Mouse (Mus musculus) left cerebral cortex, adult 18-20 months (tissue): ENCODE data around the gene Erg. TPM values are rescaled to one million over a fixed set of nuclear protein-coding genes. Genes with fewer than 3 reads are reported as not detected.

Experiments used
- DNase-seq, 2 experiments: peaks; one replicate each; pipeline ENCODE4 v3.0.0; 2021 to 2022; ENCODE audit warnings: low spot score in 2 of 2, mixed read lengths in 1 of 2
- long read RNA-seq, 2 experiments: library from polyadenylated mRNA; stranded (forward); transcript quantifications; one replicate each; pipeline ENCODE4 v2.0.0; 2021
- total RNA-seq, 2 experiments: library from RNA; stranded (reverse); gene quantifications; 2 replicates each; pipeline ENCODE4 v1.2.3; 2021

Erg gene
- 1 to 10 TPM; 3.7 to 4.4 TPM for total RNA-seq
- long read RNA-seq, experiment 1, partial matches to known transcripts = 0 of 1 reads
- long read RNA-seq, experiment 1, other reads (novel, unspliced or antisense) = 0 of 1 reads
- long read RNA-seq, experiment 2, partial matches to known transcripts = 0 of 1 reads
- long read RNA-seq, experiment 2, other reads (novel, unspliced or antisense) = 1 of 1 reads

- DNase-seq = no peak
Measured at GRCm38 (mm10) chr16:95586311-95586602, at the start of gene Erg. Gene Erg, minus strand, starts transcription at chr16:95586593.

GRCm38 (mm10) chr16:95631816-95632215 is 45.4 kb upstream of the Erg start:
- DNase-seq = no peak

- no peak for DNase-seq
Measured at GRCm38 (mm10) chr16:95623876-95624770, 37.7 kb upstream of the Erg start.

- DNase-seq = no peak
Measured at GRCm38 (mm10) chr16:95623056-95623455, 36.7 kb upstream of the Erg start.

- DNase-seq = no peak
Measured at GRCm38 (mm10) chr16:95619859-95620325, 33.5 kb upstream of the Erg start.

DNA sequence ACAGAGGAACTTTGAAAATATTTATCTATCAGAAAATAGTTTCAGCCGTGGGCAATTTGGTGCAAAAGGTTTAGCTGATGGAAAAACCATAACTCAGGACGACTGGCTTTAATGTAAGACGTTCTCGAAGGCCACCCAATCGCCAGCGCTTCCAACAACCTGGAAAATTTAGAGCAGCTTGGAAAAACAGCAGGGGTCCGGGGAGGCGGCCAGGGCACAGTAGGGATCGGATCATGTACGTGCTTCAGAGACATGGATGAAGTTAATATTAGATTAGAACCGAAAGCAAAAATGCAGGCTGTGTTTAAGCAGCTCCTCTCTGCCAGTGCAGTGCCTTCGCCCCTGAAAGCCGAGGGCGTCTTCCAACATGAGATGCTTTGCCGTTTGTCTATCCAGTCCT is 31.8 kb upstream of the Erg start:
- no peak for DNase-seq

DNA sequence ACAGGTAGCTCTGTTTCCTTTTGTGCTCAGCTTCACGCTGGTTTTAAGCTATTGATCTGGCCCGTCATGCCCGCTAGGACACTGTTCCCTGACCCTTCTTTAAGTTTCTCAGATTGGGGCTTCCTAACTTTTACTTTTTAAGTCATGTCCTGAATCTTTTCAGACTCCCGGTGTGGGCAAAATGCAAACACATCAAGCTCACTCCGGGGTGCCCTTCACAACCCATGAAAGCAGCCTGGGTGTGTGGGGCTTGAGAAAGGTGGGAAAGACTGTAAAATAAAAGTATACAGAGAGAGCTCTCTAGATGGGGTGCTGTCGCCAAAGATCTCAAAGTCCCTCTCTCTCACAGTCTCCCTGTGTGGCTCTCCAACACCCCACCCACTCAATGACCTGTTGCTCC is 31.3 kb upstream of the Erg start:
- DNase-seq = no peak

DNA sequence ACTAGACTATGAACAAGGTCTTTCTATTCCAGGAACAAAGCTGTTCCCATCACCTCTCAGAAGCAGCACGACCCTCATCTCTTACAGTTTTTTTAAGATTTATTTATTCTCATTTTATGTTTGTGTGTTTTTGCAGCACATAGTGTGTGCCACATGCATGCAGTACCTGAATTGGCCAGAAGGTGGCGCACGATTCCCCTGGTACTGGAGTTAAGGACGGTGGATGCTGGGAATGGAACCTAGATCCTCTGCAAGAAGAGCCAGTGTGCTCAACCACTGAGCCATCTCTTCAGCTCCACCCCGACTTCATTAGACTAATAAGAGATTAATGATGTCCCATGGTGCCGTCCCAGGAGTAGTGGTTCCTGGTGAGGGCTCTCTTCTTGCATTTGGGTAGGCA is 29.2 kb upstream of the Erg start:
- peak in 1 of 2 experiments; percentile 21 for DNase-seq

GRCm38 (mm10) chr16:95614482-95614881 is 28.1 kb upstream of the Erg start:
- no peak for DNase-seq

- DNase-seq = no peak
Measured at GRCm38 (mm10) chr16:95611982-95612746, 25.8 kb upstream of the Erg start.

- no peak for DNase-seq
Measured at GRCm38 (mm10) chr16:95608624-95609023, 22.2 kb upstream of the Erg start.

GRCm38 (mm10) chr16:95605304-95605703 is 18.9 kb upstream of the Erg start:
- peak; percentile 82 to 89 for DNase-seq

DNA sequence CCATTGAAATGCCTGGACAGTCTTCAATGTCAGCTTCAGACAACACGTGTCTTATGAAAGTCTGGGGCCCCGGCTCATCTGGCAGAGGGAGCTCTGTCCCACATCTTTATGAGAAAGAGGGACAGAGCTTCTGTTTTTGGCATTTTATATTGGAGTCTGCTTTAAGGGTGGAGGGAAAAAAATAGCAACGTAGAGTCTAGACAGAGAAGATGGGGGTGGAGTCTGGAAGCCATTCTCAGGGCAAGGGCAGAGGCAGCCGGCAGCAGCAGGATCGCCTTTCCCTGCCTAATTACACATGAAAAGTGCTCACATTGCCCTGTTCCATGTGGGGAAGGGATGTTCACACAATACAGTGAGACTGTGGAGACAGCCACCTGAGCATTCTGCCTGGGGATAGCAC is 16.1 kb upstream of the Erg start:
- DNase-seq = no peak

- no peak for DNase-seq
Measured at GRCm38 (mm10) chr16:95601807-95602206, 15.4 kb upstream of the Erg start.

DNA sequence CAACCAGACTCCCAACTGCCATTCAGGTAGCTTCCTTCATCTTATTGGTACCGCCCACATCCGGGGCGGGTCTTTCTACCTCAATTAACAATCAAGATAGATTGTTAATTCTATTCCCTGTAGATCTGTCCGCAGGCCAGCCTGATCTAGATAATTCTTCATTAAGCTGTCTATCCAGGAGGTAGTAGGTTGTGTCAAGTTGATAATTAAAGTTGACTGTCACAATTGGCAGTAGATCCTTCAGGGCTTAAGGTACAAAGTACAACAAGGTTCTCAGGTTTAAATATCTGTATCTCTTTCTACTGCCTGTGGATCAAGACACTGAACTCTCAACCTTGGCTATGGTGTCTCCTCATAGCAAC is 14.8 kb upstream of the Erg start:
- DNase-seq = no peak

GRCm38 (mm10) chr16:95600572-95601218 is 14.3 kb upstream of the Erg start:
- no peak for DNase-seq

GRCm38 (mm10) chr16:95598930-95599329 is 12.5 kb upstream of the Erg start:
- no peak for DNase-seq

- no peak for DNase-seq
Measured at GRCm38 (mm10) chr16:95597578-95597951, 11.2 kb upstream of the Erg start.

- no peak for DNase-seq
Measured at GRCm38 (mm10) chr16:95596884-95597577, 10.6 kb upstream of the Erg start.

DNA sequence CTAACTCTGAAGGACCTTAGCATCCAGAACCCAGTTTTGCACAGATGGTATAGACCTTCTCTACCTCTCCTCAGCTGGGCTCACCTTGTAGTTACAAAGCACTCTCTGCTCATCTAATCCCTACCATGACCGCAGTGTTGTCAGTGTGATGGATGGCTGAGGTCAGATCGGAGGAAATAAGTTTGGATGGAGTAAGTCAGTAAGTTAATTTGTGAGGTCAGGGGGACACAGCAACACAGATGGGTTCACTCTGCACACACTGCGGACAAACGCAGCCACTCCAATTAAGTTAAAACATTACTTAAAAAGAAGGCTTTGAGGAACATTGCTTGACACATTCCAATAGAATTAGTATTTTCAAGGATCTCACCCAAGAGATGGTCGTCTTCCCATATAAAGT is 2.5 kb upstream of the Erg start:
- no peak for DNase-seq

- DNase-seq = no peak
Measured at GRCm38 (mm10) chr16:95586726-95587125, 333 bp upstream of the Erg start.
